Mouse (Mus musculus) liver, adult 2 months (tissue): Measurements from ENCODE around the gene Rhbg. TPM values are rescaled to one million over a fixed set of nuclear protein-coding genes. Genes with fewer than 3 reads are reported as not detected.

Experiments
- DNase-seq: peaks from one replicate; pipeline ENCODE4 v3.0.0-alpha.2; 2011; ENCODE audit warnings: low read depth, low spot score; ENCODE audit errors: extremely low read depth
- H3K27ac ChIP-seq: fragments of 200-500 bp; replicated peaks from 2 replicates; pipeline ENCODE4 v1.5.1; 2012; ENCODE audit warnings: low read depth, mild to moderate bottlenecking, control low read depth, inconsistent platforms, low read length; ENCODE audit not compliant: insufficient read depth
- H3K27me3 ChIP-seq: fragments of 200-500 bp; 2 replicates; pipeline ENCODE4 v1.6.1; 2012; ENCODE audit warnings: mild to moderate bottlenecking, moderate library complexity, low read length, inconsistent platforms; ENCODE audit not compliant: control insufficient read depth, insufficient read depth
- H3K36me3 ChIP-seq: fragments of 200-500 bp; 2 replicates; pipeline ENCODE4 v1.6.1; 2012; ENCODE audit warnings: low read length, inconsistent platforms; ENCODE audit not compliant: control insufficient read depth, insufficient read depth
- H3K4me1 ChIP-seq: fragments of 200-500 bp; 2 replicates; pipeline ENCODE4 v1.6.1; 2011; ENCODE audit warnings: low read length; ENCODE audit not compliant: control insufficient read depth, insufficient read depth
- H3K4me3 ChIP-seq: fragments of 200-500 bp; 2 replicates; pipeline ENCODE4 v1.5.1; 2011; ENCODE audit warnings: low read depth, mild to moderate bottlenecking, control low read depth, low read length, moderate library complexity; ENCODE audit not compliant: insufficient read depth
- H3K79me2 ChIP-seq: fragments of 200-500 bp; 2 replicates; pipeline ENCODE4 v1.6.1; 2012; ENCODE audit warnings: inconsistent platforms, mild to moderate bottlenecking, low read length, moderate library complexity; ENCODE audit not compliant: control insufficient read depth, insufficient read depth
- H3K9ac ChIP-seq: fragments of 200-500 bp; 2 replicates; pipeline ENCODE4 v1.6.1; 2012; ENCODE audit warnings: low read depth, mild to moderate bottlenecking, control low read depth, inconsistent platforms, low read length
- CTCF ChIP-seq: fragments of 200-500 bp; IDR thresholded peaks from 2 replicates; pipeline ENCODE4 v1.5.1; 2011; ENCODE audit warnings: low read depth, low read length, control low read depth
- POLR2A ChIP-seq: fragments of 200-500 bp; IDR thresholded peaks from 2 replicates; pipeline ENCODE4 v1.6.1; 2011; ENCODE audit warnings: low read length, control low read depth; ENCODE audit not compliant: insufficient read depth; ENCODE audit errors: extremely low read depth
- WGBS: fragments of 180-500 bp; shearing (Covaris S2); methylation state at CpG from one replicate; pipeline ENCODE4 v1.1.7; 2018; 5-methylcytosine and 5-hydroxymethylcytosine counted together
- polyA plus RNA-seq: library from polyadenylated mRNA; depleted of rRNA; stranded (reverse); fragments of >200 nt; gene quantifications from 2 replicates; pipeline ENCODE4 v1.2.3, GENCODE M21; 2012
- total RNA-seq: library from RNA; depleted of rRNA; stranded (reverse); fragments of >200 nt; gene quantifications from 2 replicates; pipeline ENCODE4 v1.2.3, GENCODE M21; 2014

Rhbg gene
- total and polyA plus RNA-seq, 2 experiments, result 24.6 to 30.5 TPM

DNA sequence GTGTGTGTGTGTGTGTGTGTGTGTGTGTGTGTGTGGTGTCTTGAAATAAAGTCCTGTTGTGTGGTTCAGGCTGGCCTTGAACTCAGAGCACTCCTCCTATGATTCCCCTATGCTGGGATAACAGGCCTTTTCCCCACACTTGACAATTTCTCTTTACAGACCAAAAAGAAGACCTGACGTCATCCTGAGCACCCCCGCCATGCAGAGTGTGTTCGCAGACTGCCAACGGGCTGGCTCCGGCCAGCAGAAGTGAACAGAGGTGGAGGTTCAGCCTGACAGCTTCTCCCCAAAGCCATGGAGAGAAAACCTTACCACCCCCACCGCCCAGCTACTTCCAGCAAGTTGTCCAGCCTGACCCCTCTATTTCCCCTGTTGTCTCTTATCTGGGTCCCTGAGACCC, 25.0 kb downstream of the Rhbg start:
- H3K79me2 ChIP-seq, result no peaks in the 10 kb centered on the region
- no peak for DNase-seq
- 84% methylated on average over 6 of the region's 6 CpGs for WGBS
- H3K27ac ChIP-seq, result no peak overlapping the region
- no peak overlapping the region for H3K9ac ChIP-seq
- no peak for TF ChIP-seq CTCF
- no peak for TF ChIP-seq POLR2A
- H3K4me1 ChIP-seq, result no peaks in the 10 kb centered on the region
- H3K36me3 ChIP-seq, result no peaks in the 10 kb centered on the region
- H3K4me3 ChIP-seq, result no peak overlapping the region
- peaks cover 2% of the 10 kb centered on the region; the same call in 1 of the 2 replicates for H3K27me3 ChIP-seq

DNA sequence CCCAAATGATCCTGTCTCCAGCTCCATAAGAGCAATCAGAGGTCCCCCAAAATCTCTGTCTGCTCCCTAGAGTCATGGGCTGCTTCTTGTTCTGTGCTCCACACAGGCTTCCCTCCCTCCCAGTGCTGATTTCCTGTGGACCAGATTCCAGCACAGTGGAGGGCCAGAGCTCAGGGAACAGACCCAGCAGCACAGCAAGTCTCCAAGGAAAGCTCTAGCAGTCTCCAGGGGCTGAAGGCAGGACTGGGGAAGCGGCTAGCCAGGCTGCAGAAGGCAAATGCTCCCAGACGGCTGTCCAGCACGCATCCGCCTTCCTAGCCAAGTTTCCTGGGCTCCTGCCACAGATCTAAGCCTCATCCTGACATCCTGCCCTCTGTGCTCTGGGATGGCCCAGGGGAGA, 25.6 kb downstream of the Rhbg start:
- Histone ChIP-seq H3K4me3 (no peak overlapping the region), H3K36me3 (no peaks in the 10 kb centered on the region), H3K27ac (no peak overlapping the region), H3K27me3 (peaks cover 2% of the 10 kb centered on the region; the same call in 1 of the 2 replicates), H3K9ac (no peak overlapping the region), H3K4me1 (no peaks in the 10 kb centered on the region), H3K79me2 (no peaks in the 10 kb centered on the region)
- 61% methylated on average over 4 of the region's 4 CpGs for WGBS
- TF ChIP-seq POLR2A, result no peak
- no peak for TF ChIP-seq CTCF
- DNase-seq, result no peak

DNA sequence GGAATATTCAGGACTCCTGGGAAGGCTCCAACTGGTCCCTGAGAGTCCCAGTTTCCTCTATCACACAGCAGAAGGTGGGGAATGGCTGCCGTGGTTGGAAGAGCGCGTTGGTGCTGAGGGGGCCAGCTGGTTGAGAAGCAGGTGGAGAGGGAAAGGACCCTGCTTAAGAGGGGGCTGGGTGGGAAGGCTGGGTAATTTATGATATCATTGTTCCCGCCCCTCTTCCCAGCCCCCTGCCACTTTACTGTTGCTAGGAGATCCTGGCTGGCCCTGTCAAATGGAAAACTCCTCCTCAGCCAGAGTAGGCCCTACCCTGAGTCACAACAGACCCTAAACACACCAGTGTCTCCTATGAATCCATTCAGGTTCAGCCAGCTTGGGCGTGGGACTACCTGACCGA, 26.5 kb downstream of the Rhbg start:
- H3K79me2 ChIP-seq, result no peaks in the 10 kb centered on the region
- H3K4me1 ChIP-seq, result no peaks in the 10 kb centered on the region
- no peak overlapping the region for H3K27ac ChIP-seq
- 73% methylated on average over 6 of the region's 6 CpGs for WGBS
- peaks cover 2% of the 10 kb centered on the region; the same call in 1 of the 2 replicates for H3K27me3 ChIP-seq
- no peak overlapping the region for H3K9ac ChIP-seq
- no peaks in the 10 kb centered on the region for H3K36me3 ChIP-seq
- no peak for DNase-seq
- no peak overlapping the region for H3K4me3 ChIP-seq
- TF ChIP-seq CTCF (no peak), POLR2A (no peak)

DNA sequence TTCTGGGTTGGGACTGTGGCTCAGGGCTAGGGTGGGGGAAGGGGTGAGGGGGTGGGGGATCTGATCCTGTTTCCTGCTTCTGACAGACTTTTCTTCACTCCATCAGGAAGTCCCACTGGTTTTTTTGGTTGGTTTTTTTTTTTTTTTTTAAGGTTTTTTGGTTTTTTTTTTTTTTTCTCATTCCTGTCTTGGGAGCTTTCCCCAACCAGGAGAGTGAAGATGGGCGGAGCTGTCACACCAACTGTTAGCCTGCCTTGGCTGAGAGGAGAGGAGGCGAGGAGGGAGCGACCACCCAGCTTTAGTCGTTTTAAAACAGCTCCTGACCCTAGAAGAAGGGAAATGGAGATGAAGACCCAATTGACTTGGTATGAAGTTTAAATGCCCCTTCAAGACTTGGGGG, 27.2 kb downstream of the Rhbg start:
- TF ChIP-seq CTCF (no peak), POLR2A (no peak)
- H3K27ac ChIP-seq, result no peak overlapping the region
- no peak for DNase-seq
- H3K36me3 ChIP-seq, result no peaks in the 10 kb centered on the region
- H3K4me3 ChIP-seq, result no peak overlapping the region
- no peak overlapping the region for H3K9ac ChIP-seq
- WGBS, result 55% methylated on average over 4 of the region's 4 CpGs
- no peaks in the 10 kb centered on the region for H3K79me2 ChIP-seq
- H3K4me1 ChIP-seq, result no peaks in the 10 kb centered on the region
- peaks cover 2% of the 10 kb centered on the region; the same call in 1 of the 2 replicates for H3K27me3 ChIP-seq

DNA sequence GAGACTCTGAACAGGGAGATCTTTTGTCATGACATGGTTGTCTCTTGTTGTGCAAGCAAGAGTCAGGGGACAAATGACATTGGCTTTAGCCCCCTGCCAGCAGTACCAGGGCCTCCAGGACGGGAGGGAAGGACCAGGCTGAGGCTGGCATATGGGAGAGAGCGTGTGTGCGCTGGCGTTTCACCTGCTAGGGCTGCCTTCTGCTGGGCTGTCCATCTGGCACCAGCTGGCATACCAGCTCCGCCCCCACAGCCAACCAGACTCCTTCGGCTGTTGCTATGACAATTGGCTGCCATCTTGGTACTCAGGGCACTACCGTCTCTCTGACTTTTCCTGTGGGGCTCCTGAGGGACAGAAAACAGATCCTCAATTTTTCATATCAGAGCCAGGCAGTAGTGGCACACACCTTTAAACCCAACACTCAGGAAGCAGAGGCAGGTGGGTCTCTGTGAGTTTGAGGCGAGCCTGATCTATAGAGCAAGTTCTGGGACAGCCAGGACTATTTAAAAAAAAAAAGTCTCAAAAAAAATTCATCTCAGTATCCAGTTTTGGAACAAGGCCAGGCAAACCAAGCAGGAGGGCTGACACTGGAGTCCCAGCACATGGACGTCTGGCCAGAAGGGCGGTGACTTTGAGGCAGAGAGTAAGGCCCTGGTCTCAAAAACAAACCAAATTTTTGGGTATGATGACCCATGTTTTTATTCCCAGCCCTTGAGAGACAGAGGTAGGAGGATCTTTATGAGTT, 28.2 kb downstream of the Rhbg start:
- H3K4me3 ChIP-seq, result no peak overlapping the region
- H3K36me3 ChIP-seq, result no peaks in the 10 kb centered on the region
- H3K27ac ChIP-seq, result no peak overlapping the region
- H3K79me2 ChIP-seq, result no peaks in the 10 kb centered on the region
- 89% methylated on average over 10 of the region's 10 CpGs for WGBS
- no peak for DNase-seq
- peaks cover 2% of the 10 kb centered on the region; the same call in 1 of the 2 replicates for H3K27me3 ChIP-seq
- H3K9ac ChIP-seq, result no peak overlapping the region
- H3K4me1 ChIP-seq, result no peaks in the 10 kb centered on the region
- TF ChIP-seq CTCF (no peak), POLR2A (no peak)

DNA sequence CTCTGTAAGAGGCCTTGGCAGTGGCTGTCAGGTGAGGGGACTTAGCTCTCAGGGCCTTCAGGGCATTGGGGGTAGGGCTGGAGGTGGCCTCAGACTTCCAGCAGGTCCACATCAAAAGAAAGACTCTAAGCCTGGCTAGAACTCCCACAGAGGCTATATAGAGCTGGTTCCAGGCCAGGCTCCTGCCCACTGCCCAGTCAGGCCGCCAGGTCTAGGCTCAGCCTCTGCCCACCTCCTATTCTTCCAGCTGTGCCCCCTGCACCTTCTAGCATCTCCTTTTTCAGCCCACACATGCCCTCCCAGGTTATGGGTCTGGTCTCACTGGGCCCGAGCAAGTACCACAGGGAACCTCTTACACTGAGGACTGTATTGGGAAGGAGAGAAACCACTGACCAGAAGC, 29.6 kb downstream of the Rhbg start:
- no peak overlapping the region for H3K4me3 ChIP-seq
- 63% methylated on average over 2 of the region's 2 CpGs for WGBS
- H3K4me1 ChIP-seq, result no peaks in the 10 kb centered on the region
- no peak for DNase-seq
- no peaks in the 10 kb centered on the region for H3K79me2 ChIP-seq
- H3K36me3 ChIP-seq, result no peaks in the 10 kb centered on the region
- H3K9ac ChIP-seq, result no peak overlapping the region
- TF ChIP-seq POLR2A (no peak), CTCF (no peak)
- no peak overlapping the region for H3K27ac ChIP-seq
- H3K27me3 ChIP-seq, result peaks cover 4% of the 10 kb centered on the region; the same call in 1 of the 2 replicates
